Mouse (Mus musculus) layer of hippocampus, postnatal 25 days (tissue): ENCODE results near the gene Ankrd12. TPM values are rescaled to one million over a fixed set of nuclear protein-coding genes. Genes with fewer than 3 reads are reported as not detected.
"Not testable (repeated sequence)": the region's sequence is repeated elsewhere in the genome, so short reads cannot be mapped to it uniquely, and the experiment has no call there.

ENCODE experiments used
- DNase-seq, 2 experiments: peaks; one replicate each; pipeline ENCODE4 v3.0.0; 2022; ENCODE audit warnings: mixed read lengths in 2 of 2, low spot score in 1 of 2; ENCODE audit errors: extremely low spot score in 1 of 2
- total RNA-seq, 2 experiments: library from RNA; stranded (reverse); gene quantifications; 2 replicates each; pipeline ENCODE4 v1.2.3; 2021

The Ankrd12 gene
- total RNA-seq, 2 experiments from 2014 or later: 146 to 159 TPM

GRCm38 (mm10) chr17:65988151-65988820 lies 88.6 kb downstream of the Ankrd12 start:
- DNase-seq: no peak

GRCm38 (mm10) chr17:65976720-65977119 lies 100.2 kb downstream of the Ankrd12 start:
- not testable (repeated sequence) for DNase-seq

GRCm38 (mm10) chr17:65967751-65968150 lies 109.1 kb downstream of the Ankrd12 start:
- no peak for DNase-seq

- DNase-seq: no peak
These were observed 114.6 kb downstream of the Ankrd12 start for GRCm38 (mm10) chr17:65962263-65962662.

GRCm38 (mm10) chr17:65961606-65962136 lies 115.2 kb downstream of the Ankrd12 start:
- DNase-seq: no peak

GRCm38 (mm10) chr17:65959011-65959410 lies 117.9 kb downstream of the Ankrd12 start:
- no peak for DNase-seq

GRCm38 (mm10) chr17:65958366-65958765 lies 118.5 kb downstream of the Ankrd12 start:
- DNase-seq: no peak

- DNase-seq: no peak
These were observed 119.0 kb downstream of the Ankrd12 start for GRCm38 (mm10) chr17:65957782-65958325.

GRCm38 (mm10) chr17:65956993-65957781 lies 119.7 kb downstream of the Ankrd12 start:
- no peak for DNase-seq

- no peak for DNase-seq
These were observed 120.7 kb downstream of the Ankrd12 start for GRCm38 (mm10) chr17:65956140-65956539.

GRCm38 (mm10) chr17:65953959-65954358 lies 122.9 kb downstream of the Ankrd12 start:
- no peak for DNase-seq

- DNase-seq: no peak
These were observed 124.8 kb downstream of the Ankrd12 start for GRCm38 (mm10) chr17:65952083-65952482.

GRCm38 (mm10) chr17:65950622-65951404 lies 126.1 kb downstream of the Ankrd12 start, which contains the start of gene Twsg1:
Gene Twsg1 (minus strand): TSS chr17:65951226.
- DNase-seq: peak; percentile 81 to 84

GRCm38 (mm10) chr17:65950183-65950582 lies 126.7 kb downstream of the Ankrd12 start:
- DNase-seq: no peak

GRCm38 (mm10) chr17:65947307-65947706 lies 129.6 kb downstream of the Ankrd12 start:
- no peak for DNase-seq

GRCm38 (mm10) chr17:65945420-65945819 lies 131.5 kb downstream of the Ankrd12 start:
- no peak for DNase-seq

GRCm38 (mm10) chr17:65942394-65942793 lies 134.5 kb downstream of the Ankrd12 start:
- no peak for DNase-seq

GRCm38 (mm10) chr17:65941275-65941674 lies 135.6 kb downstream of the Ankrd12 start:
- DNase-seq: no peak

GRCm38 (mm10) chr17:65940221-65940620 lies 136.7 kb downstream of the Ankrd12 start:
- no peak for DNase-seq

GRCm38 (mm10) chr17:65939461-65940192 lies 137.3 kb downstream of the Ankrd12 start:
- no peak for DNase-seq
